Mouse (Mus musculus) small intestine, adult 2 months (tissue): ENCODE data around the gene Pgm2. TPM values are rescaled to one million over a fixed set of nuclear protein-coding genes. Genes with fewer than 3 reads are reported as not detected.

ENCODE experiments used
- H3K27ac ChIP-seq: fragments of 200-500 bp; 2 replicates; pipeline ENCODE4 v1.5.1; 2012; ENCODE audit warnings: low read depth, low read length, control low read depth, inconsistent platforms; ENCODE audit not compliant: insufficient read depth
- H3K27me3 ChIP-seq: fragments of 200-500 bp; 2 replicates; pipeline ENCODE4 v1.6.1; 2012; ENCODE audit warnings: mild to moderate bottlenecking, moderate library complexity, low read length, inconsistent platforms; ENCODE audit not compliant: control insufficient read depth, insufficient read depth
- H3K36me3 ChIP-seq: fragments of 200-500 bp; 2 replicates; pipeline ENCODE4 v1.6.1; 2012; ENCODE audit warnings: mild to moderate bottlenecking, low read length, control low read depth, inconsistent platforms; ENCODE audit not compliant: control insufficient read depth, insufficient read depth
- H3K4me1 ChIP-seq: fragments of 200-500 bp; 2 replicates; pipeline ENCODE4 v1.6.1; 2012; ENCODE audit warnings: low read length, inconsistent platforms, mixed read lengths; ENCODE audit not compliant: control insufficient read depth, insufficient read depth, insufficient read length
- H3K4me3 ChIP-seq: fragments of 200-500 bp; 2 replicates; pipeline ENCODE4 v1.5.1; 2012; ENCODE audit warnings: low read depth, mild to moderate bottlenecking, control low read depth, inconsistent platforms, low read length, moderate library complexity
- CTCF ChIP-seq: fragments of 200-500 bp; IDR thresholded peaks from 2 replicates; pipeline ENCODE4 v1.5.1; 2012; ENCODE audit warnings: low read depth, mild to moderate bottlenecking, control low read depth, inconsistent platforms, low read length, moderate library complexity, mixed read lengths; ENCODE audit not compliant: insufficient replicate concordance, insufficient read length; ENCODE audit errors: extremely low read depth
- POLR2A ChIP-seq: fragments of 200-500 bp; IDR thresholded peaks from 2 replicates; pipeline ENCODE4 v1.6.1; 2012; ENCODE audit warnings: low read depth, mild to moderate bottlenecking, control low read depth, inconsistent platforms, low read length, moderate library complexity
- WGBS: fragments of 180-500 bp; shearing (Covaris S2); methylation state at CpG from one replicate; pipeline ENCODE4 v1.1.7; 2018; 5-methylcytosine and 5-hydroxymethylcytosine counted together
- polyA plus RNA-seq: library from polyadenylated mRNA; depleted of rRNA; stranded (reverse); fragments of >200 nt; gene quantifications from 2 replicates; pipeline ENCODE4 v1.2.3, GENCODE M21; 2012

The Pgm2 gene
- polyA plus RNA-seq, 1 experiment, result 82.8 TPM

GRCm38 (mm10) chr5:64158501-64158900 lies 65.8 kb downstream of the Pgm2 start:
- H3K4me3 ChIP-seq, result no peak overlapping the region
- WGBS, result 75% methylated on average over 4 of the region's 4 CpGs
- H3K4me1 ChIP-seq, result peaks cover 14% of the 10 kb centered on the region; the same call in 1 of the 2 replicates
- no peaks in the 10 kb centered on the region for H3K27me3 ChIP-seq
- no peak for TF ChIP-seq CTCF
- TF ChIP-seq POLR2A, result no peak
- no peak overlapping the region for H3K27ac ChIP-seq
- H3K36me3 ChIP-seq, result no peaks in the 10 kb centered on the region

- Histone ChIP-seq H3K27me3 (no peaks in the 10 kb centered on the region), H3K36me3 (no peaks in the 10 kb centered on the region), H3K4me3 (peak overlapping the region; percentile 83), H3K27ac (no peak overlapping the region), H3K4me1 (peaks cover 14% of the 10 kb centered on the region; the same call in 1 of the 2 replicates)
- WGBS, result under 1% methylated on average over 39 of the region's 39 CpGs
- TF ChIP-seq POLR2A (no peak), CTCF (no peak)
Measured at GRCm38 (mm10) chr5:64159065-64159780, 66.5 kb downstream of the Pgm2 start.

- H3K27me3 ChIP-seq, result no peaks in the 10 kb centered on the region
- 1% methylated on average over 63 of the region's 63 CpGs for WGBS
- H3K4me3 ChIP-seq, result peak overlapping the region; percentile 83
- no peaks in the 10 kb centered on the region for H3K36me3 ChIP-seq
- peak overlapping the region; percentile 48; the same call in 1 of the 2 replicates for H3K27ac ChIP-seq
- H3K4me1 ChIP-seq, result peaks cover 14% of the 10 kb centered on the region; the same call in 1 of the 2 replicates
- TF ChIP-seq POLR2A (no peak; the same call in 1 of the 2 replicates), CTCF (no peak)
Measured at GRCm38 (mm10) chr5:64159781-64160704, 67.3 kb downstream of the Pgm2 start.

- under 1% methylated on average over 23 of the region's 23 CpGs for WGBS
- peak overlapping the region; percentile 83 for H3K4me3 ChIP-seq
- no peaks in the 10 kb centered on the region for H3K36me3 ChIP-seq
- TF ChIP-seq POLR2A, result 0 out of 2 replicates have a peak, but pooled peaks have one; percentile 24
- no peak for TF ChIP-seq CTCF
- peak overlapping the region; percentile 43 for H3K27ac ChIP-seq
- no peaks in the 10 kb centered on the region for H3K27me3 ChIP-seq
- peaks cover 14% of the 10 kb centered on the region; the same call in 1 of the 2 replicates for H3K4me1 ChIP-seq
Measured at GRCm38 (mm10) chr5:64160705-64161391, 68.1 kb downstream of the Pgm2 start.

GRCm38 (mm10) chr5:64161917-64162316 lies 69.2 kb downstream of the Pgm2 start:
- Histone ChIP-seq H3K4me3 (no peak overlapping the region), H3K27me3 (no peaks in the 10 kb centered on the region), H3K4me1 (peaks cover 14% of the 10 kb centered on the region; the same call in 1 of the 2 replicates), H3K36me3 (no peaks in the 10 kb centered on the region), H3K27ac (no peak overlapping the region)
- TF ChIP-seq CTCF (no peak), POLR2A (no peak)
- WGBS, result 67% methylated on average over 3 of the region's 3 CpGs

- Histone ChIP-seq H3K4me3 (no peak overlapping the region), H3K27ac (no peak overlapping the region), H3K27me3 (no peaks in the 10 kb centered on the region), H3K36me3 (no peaks in the 10 kb centered on the region), H3K4me1 (peaks cover 14% of the 10 kb centered on the region; the same call in 1 of the 2 replicates)
- TF ChIP-seq CTCF (no peak), POLR2A (no peak)
- 96% methylated on average over 5 of the region's 5 CpGs for WGBS
Measured at GRCm38 (mm10) chr5:64162582-64162981, 69.8 kb downstream of the Pgm2 start.
